Mouse (Mus musculus): Measurements from ENCODE around the gene Ptp4a2. TPM values are rescaled to one million over a fixed set of nuclear protein-coding genes. Genes with fewer than 3 reads are reported as not detected.
"Not testable (repeated sequence)": the region's sequence is repeated elsewhere in the genome, so short reads cannot be mapped to it uniquely, and the experiment has no call there.

Ptp4a2 gene
- total RNA-seq, 2 experiments from 2014 or later = 134 to 137 TPM

DNA sequence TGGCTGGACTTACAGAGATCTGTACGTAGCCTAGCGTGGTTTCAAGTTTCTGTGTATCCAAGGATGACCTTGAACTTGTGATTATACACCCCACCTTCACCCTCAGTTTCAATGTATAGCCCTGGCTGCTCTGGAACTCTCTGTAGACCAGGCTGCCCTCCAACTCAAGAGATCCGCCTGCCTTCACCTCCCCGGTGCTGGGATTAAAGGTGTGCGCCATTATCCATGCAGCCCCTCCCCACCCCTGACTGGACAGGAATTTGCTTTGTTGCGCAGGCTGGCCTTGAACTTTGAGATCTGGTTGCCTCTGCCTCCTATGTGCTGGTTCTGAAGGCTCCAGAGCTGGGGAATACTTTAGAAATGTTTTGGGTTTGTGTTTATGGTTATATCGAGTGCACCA is 24.3 kb downstream of the Ptp4a2 start:
- DNase-seq (ENCODE audit: low spot score in 2 of 2) = no peak
- no peak for TF ChIP-seq CTCF (conservative IDR thresholded peaks at IDR 0.05)
- Histone ChIP-seq H3K27ac (no peak overlapping the region; the same call in 1 of the 2 replicates), H3K4me3 (no peak overlapping the region)

DNA sequence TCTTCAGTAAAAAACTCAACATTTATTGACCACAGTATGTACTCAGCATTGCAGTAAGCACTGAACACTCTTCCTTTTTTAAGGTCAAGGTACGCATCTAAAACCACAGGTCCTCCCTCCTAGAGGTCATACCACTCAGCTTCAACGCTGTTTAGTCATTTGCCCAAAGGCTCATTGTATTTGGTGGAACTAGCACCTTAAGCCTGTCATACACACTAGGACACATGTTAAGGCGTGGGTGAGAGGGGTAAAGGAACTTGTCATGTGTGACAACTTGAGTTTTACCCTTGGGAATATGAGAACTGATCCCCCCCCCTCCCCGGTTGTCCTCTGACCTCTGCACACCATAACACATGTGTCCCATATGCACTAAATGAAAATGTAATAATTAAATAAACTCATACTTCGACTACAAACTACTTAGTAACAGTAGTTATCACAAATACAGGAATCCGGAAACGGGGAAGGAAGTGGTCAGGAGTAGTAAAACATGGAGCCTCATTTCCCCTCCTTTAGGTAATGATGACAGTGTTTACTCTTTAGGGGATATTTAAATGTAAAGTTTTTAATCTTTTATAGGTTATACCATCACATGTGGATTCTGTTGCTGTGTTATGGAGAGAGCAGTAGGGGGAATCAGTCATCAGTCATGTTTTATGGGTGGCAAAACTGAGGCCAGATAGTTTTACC is 29.0 kb downstream of the Ptp4a2 start:
- TF ChIP-seq CTCF (conservative IDR thresholded peaks at IDR 0.05) = no peak
- no peak for DNase-seq (ENCODE audit: low spot score in 2 of 2)
- Histone ChIP-seq H3K4me3 (no peak overlapping the region), H3K27ac (no peak overlapping the region)

DNA sequence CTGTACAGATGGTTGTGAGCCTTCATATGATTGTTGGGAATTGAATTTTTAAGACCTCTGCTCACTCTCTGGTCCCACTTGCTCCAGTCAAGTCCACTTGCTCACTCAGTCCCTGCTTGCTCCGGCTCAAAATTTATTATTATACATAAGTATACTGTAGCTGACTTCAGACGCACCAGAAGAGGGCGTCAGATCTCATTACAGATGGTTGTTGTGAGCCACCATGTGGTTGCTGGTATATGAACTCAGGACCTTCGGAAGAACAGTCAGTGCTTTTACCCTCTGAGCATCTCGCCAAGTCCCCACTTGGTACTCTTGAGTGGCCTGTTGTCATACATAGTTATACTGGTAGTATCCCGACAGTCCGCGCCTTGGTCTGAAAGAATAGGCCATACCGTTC is 35.8 kb downstream of the Ptp4a2 start:
- peak; percentile 52 for TF ChIP-seq CTCF (conservative IDR thresholded peaks at IDR 0.05)
- DNase-seq (ENCODE audit: low spot score in 2 of 2) = no peak
- Histone ChIP-seq H3K27ac (no peak overlapping the region), H3K4me3 (no peak overlapping the region)

DNA sequence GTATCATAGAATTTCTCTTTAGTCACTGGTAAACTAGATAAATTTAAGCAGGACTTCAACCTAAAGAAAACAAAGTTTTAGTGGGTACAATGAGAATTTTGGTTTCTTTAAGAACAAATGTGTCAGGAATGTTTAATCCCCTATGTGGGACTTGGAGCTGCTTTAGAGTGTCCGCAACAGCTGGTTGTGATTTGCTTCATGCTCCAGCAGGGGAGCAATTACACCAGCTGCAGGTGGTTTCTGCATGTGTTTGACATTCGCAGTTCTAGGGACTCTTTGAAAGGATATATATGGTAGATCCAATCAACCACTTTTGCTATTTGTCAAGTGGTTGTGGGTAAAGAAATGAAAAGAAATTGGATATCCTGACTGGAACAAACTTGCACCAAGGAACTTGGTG is 39.5 kb downstream of the Ptp4a2 start:
- peak; percentile 42 for TF ChIP-seq CTCF (conservative IDR thresholded peaks at IDR 0.05)
- H3K4me3 ChIP-seq = no peak overlapping the region

DNA sequence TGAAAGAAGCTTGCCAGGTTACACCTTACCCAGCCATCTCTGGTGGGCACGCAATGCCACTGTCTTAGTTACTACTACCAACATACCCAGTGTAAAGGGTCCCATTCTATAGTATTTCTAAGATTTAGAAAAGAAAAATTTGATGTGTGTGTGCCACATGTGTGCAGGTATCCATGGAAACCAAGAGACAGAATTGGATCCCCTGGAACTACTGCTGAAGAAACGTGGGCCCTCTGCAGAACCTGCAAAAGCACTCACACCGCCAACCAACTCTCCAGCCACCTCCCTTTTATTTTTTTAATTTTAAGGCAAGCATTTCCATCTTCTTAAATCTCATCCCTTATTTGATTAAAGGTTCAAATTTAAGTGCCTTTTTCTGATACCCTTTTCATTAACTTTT is 40.8 kb downstream of the Ptp4a2 start:
- DNase-seq (ENCODE audit: low spot score in 2 of 2) = no peak
- TF ChIP-seq CTCF (conservative IDR thresholded peaks at IDR 0.05) = no peak
- Histone ChIP-seq H3K27ac (no peak overlapping the region), H3K4me3 (no peak overlapping the region)

More for the DNA sequence above, 39.5 kb downstream of the Ptp4a2 start:
- no peak overlapping the region for H3K27ac ChIP-seq
- DNase-seq (ENCODE audit: low spot score in 2 of 2) = no peak

DNA sequence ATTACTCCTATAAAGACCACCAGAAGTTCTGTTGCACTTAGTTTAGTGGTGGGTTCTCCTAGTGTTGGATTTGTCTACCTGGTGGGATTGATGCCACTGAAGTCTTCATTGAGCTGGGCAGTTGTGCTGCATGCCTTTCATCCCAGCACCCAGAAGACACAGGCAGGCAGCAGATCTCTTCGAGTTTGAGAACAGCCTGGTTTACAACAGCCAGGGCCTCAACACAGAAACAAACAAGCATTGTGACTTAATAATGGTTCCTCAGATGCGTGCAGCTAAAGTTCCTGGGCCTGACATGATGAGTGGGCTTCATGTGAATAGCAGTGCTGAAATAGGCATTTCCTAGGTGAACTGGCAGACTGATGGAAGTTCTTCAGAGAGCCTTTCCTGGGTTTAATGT is 42.0 kb downstream of the Ptp4a2 start:
- H3K4me3 ChIP-seq = no peak overlapping the region
- no peak for TF ChIP-seq CTCF (conservative IDR thresholded peaks at IDR 0.05)
- DNase-seq (ENCODE audit: low spot score in 2 of 2) = no peak
- no peak overlapping the region for H3K27ac ChIP-seq

DNA sequence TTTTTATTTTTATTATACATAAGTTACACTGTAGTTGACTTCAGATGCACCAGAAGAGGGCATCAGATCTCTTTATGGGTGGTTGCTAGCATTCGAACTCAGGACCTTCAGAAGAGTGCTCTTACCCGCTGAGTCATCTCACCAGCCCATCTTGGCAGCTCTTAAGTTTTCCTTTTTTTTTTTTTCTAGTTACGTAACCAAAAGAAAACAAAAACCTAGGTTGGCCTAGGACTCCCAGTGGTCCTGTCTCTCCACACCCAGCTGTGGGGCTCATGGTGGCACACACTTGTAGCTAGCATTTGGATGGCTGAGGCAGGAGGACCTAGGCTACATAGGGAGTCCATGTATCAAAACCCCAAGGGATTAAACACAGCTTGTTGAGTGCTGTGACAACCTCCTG is 43.0 kb downstream of the Ptp4a2 start:
- Histone ChIP-seq H3K4me3 (no peak overlapping the region), H3K27ac (no peak overlapping the region)
- peak; percentile 25 for TF ChIP-seq CTCF (conservative IDR thresholded peaks at IDR 0.05)
- DNase-seq (ENCODE audit: low spot score in 2 of 2) = no peak

DNA sequence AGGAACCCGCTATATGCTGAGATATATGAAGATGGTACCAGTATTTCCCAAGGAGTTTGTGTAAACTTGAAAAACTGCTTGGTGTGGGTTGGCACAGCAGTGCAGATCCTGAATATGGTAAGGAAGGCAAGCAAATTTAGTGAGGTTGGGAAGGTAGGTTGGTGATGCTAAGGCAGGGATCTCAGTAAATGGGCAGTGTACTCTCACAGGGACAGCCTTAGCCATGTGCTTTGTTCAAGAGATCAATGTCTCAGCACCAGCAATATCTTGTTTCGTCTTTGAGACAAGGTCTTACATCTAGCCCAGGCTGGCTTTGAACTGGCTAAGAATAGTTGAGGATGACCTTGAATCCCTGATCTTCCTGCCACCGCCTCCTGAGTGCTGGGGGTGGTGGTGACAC is 43.6 kb downstream of the Ptp4a2 start:
- DNase-seq (ENCODE audit: low spot score in 2 of 2) = no peak

DNA sequence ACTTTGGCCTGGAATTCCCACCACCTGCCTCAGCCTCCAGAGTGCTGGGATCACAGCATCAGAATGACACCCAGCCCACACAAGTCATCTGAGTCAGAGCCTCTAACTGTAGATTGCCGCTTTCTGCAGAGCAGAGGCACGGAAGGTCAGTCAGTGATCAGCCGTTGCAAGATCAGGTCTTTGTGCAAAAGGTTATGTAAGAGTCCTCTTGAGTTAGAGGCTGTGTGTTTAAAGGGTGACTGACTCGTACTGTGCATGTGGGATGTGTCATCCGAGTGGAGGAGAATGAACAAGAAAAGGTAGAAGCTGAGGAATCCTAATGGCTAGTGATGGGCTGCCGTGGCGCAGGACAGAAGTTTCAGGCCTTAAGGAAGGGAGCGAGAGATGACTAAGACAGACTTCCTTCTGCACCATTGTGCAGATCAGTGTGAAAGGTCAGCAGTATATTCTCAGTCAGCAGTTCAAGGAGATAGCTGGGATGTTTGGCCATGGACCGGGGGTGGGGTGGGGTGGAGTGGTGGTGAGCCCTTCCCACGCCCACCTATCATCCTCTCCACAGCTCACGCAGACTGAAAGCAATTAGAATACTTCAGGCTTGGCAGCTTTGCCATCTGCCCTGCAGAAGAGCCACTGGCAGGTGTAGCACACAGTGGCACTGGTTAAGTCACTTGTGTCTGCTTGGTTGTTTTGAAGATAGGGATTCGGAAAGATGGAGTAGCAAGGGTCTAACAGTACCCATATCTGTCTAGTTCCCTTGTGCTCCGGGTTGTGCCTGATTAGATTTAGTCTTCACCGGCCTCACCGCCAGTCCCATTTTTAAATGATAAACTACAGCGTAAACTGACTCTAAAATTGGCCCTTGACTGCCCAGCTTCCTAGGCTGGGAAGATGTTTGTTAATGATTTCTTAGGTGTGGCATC is 44.3 kb downstream of the Ptp4a2 start:
- H3K27ac ChIP-seq = no peak overlapping the region; the same call in 1 of the 2 replicates
- no peak overlapping the region for H3K4me3 ChIP-seq
- no peak for DNase-seq (ENCODE audit: low spot score in 2 of 2)
- no peak for TF ChIP-seq CTCF (conservative IDR thresholded peaks at IDR 0.05)

More for the DNA sequence above, 43.6 kb downstream of the Ptp4a2 start:
- no peak for TF ChIP-seq CTCF (conservative IDR thresholded peaks at IDR 0.05)
- Histone ChIP-seq H3K27ac (no peak overlapping the region), H3K4me3 (no peak overlapping the region)

DNA sequence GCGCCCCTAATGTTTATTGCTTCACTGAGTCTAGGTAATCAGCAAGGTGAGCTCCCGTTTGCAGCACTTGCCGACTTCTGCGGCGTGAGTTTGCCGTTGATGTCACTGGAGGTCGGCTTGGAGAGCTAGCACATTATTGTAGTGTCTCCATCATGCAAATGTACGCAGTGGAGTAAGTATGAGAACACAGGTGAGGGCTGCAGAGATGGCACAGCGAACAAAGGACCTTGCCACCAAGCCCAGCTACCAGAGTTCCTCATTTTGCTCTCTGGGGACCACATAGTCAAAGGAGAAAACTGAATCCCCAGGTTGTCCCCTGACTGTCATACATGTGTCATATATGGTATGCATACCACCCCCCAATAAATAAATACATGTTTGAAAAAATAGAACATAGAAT is 49.4 kb downstream of the Ptp4a2 start:
- Histone ChIP-seq H3K4me3 (no peak overlapping the region), H3K27ac (no peak overlapping the region)
- no peak for DNase-seq (ENCODE audit: low spot score in 2 of 2)
- no peak for TF ChIP-seq CTCF (conservative IDR thresholded peaks at IDR 0.05)

DNA sequence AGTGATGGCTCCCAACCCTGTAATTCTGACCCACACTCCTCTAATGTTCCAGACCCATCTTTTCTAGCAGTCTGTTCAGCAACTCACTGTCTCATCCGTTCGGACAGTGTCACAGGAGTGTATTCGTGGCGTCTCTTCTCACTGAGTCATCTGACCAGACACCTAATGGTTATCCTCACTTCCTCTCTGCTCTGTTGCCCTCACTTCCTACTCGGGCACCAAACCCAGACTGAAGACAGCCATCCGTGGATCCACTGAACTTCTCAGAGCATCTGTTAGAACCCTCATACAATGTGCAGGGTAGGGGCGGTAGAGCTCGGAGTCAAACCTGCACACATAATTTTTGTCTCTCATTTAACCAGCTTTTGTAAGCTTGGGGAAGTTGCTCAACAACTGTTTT is 50.4 kb downstream of the Ptp4a2 start:
- no peak for DNase-seq (ENCODE audit: low spot score in 2 of 2)
- no peak overlapping the region for H3K4me3 ChIP-seq
- no peak overlapping the region for H3K27ac ChIP-seq
- TF ChIP-seq CTCF (conservative IDR thresholded peaks at IDR 0.05) = no peak

DNA sequence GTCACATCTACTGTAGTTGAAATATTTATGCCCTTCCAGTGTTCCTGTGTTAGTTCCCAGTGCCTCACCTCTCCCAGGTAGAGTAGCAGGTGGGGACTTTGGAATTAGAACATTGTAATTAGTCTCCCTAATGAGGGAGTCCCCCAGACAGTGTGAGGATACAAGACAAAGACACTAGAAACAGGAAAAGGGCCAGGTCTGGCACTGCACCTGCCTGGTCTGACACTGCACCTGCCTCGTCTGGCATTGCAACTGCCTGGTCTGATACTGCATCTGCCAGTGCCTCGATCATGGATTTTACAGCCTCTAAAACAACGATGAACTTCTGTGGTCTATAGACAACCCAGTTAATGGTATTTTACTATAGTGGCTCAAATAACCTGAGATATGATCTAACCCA is 51.3 kb downstream of the Ptp4a2 start:
- H3K27ac ChIP-seq = no peak overlapping the region
- TF ChIP-seq CTCF (conservative IDR thresholded peaks at IDR 0.05) = no peak
- no peak for DNase-seq (ENCODE audit: low spot score in 2 of 2)

DNA sequence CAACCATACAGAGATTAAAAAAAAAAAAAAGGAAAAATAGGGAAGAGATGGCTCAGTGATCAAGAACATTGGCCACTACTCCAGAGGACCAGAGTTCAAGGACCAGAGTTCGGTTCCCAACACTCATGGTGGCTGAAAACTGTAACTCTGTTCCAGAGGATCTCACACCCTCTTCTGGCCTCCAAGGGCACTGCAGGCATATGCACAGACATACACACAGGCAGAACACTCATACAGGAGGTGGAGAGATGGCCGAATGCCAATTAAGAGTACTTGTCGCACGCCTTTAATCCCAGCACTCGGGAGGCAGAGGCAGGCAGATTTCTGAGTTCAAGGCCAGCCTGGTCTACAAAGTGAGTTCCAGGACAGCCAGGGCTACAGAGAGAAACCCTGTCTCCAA is 55.2 kb downstream of the Ptp4a2 start:
- not testable (repeated sequence) for H3K4me3 ChIP-seq; H3K27ac ChIP-seq; DNase-seq (ENCODE audit: low spot score in 2 of 2)
- peak; percentile 33; the same call in 1 of the 2 replicates for TF ChIP-seq CTCF (conservative IDR thresholded peaks at IDR 0.05)

More for the DNA sequence above, 51.3 kb downstream of the Ptp4a2 start:
- no peak overlapping the region for H3K4me3 ChIP-seq

Data from layer of hippocampus, adult 2 months (tissue).